Mouse (Mus musculus): Measurements from ENCODE around the gene 2510009E07Rik.

The 2510009E07Rik gene

DNA sequence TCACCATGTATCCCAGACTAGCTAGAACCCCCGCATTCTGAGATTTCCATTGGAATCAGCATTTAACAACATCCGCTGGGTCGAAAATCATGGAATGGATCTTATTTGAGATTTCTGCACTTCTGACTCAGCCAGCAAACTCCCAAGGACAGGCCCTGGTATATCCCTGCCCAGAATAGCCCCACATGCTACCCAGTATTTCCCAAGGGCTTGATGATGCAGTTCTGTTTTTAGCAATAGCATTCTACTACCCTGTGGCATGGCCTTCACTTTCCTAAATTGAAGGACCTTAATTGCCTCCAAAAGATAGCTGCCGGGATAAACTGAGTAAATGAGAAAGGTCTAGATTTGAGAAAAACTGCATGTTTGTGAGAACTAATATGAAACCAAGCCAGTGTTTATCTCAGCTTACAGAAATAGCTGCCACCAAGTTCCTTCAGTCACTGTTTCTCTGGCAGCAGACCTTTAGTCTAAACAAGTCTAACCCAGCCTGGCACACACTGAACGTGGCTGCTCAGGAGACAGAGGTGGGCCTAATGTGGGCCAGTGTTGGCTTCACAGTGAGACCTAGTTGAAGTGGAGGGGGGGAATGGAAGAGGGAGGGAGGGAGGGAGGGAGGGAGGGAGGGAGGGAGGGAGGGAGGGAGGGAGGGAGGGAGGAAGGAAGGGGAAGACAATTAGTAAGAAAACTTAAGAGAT, 58.2 kb downstream of the 2510009E07Rik start:
- DNase-seq (ENCODE audit: low spot score in 2 of 2), result no peak

DNA sequence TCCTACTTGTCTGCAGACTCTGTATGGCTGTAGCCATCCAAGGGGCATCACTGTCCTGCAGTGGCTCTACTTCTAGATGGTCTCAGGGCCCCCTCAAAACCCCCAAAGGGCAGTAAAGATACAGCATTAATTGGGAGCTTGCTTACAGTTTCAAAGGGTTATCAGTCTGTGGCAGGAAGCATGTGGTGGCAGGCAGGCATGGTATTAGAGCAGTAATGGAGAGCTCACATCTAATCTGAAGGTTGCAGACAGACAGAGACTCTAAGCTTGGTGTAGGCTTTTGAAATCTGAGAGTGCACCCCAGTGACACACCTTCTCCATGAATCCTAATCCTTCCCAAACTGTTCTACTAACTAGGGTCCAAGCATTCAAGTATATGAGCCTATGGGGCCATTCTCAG, 60.0 kb downstream of the 2510009E07Rik start:
- no peak for DNase-seq (ENCODE audit: low spot score in 2 of 2)

- DNase-seq (ENCODE audit: low spot score in 2 of 2), result no peak
Observed at GRCm38 (mm10) chr16:21631815-21632222, 62.6 kb downstream of the 2510009E07Rik start.

- no peak for DNase-seq (ENCODE audit: low spot score in 2 of 2)
Observed at GRCm38 (mm10) chr16:21630614-21631013, 63.9 kb downstream of the 2510009E07Rik start.

DNA sequence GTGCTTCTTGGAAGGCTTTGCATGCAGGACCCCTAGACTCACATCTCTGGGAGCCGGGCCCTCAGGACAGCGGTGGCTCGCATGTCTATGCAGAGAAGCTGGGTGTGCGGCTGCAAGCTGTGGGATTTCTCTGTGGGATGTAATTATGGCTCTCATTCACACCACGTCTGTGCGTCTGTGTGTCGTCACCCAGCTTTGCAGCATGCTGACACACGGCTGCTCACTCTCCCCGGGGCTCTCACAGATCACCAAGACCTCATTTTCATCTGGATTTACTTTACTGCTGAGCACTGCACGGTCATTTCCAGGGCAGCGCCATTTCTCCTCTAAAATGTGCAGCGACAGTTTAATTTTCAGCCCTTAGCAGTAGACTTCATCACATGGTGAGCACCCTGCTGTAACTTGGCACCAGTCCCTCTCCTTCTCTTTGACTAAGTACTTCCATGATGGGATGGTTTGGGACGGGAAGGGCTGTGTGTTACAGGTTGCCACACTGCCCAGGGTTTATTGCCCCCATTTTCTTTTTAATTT, 66.3 kb downstream of the 2510009E07Rik start:
- no peak for DNase-seq (ENCODE audit: low spot score in 2 of 2)

DNA sequence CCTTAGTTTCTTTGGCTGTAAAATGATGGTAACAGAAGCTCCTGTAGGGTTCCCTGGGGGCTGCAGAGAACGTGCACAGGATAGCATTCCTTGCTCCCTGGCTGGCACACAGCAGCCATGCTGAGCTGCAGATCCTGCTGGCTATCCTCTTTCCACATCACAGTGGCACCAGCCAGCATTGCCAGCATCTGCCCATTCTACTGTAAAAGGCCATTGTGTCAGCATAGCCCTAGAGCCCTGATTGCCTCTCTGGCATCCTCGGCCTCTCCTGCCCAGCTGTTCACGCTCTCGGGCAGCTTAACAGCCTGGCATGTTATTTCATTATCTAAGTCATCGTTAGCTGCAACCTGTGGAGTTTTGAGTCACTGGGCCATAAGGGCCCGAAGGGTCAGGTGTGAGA, 67.2 kb downstream of the 2510009E07Rik start:
- DNase-seq (ENCODE audit: low spot score in 2 of 2), result no peak

DNA sequence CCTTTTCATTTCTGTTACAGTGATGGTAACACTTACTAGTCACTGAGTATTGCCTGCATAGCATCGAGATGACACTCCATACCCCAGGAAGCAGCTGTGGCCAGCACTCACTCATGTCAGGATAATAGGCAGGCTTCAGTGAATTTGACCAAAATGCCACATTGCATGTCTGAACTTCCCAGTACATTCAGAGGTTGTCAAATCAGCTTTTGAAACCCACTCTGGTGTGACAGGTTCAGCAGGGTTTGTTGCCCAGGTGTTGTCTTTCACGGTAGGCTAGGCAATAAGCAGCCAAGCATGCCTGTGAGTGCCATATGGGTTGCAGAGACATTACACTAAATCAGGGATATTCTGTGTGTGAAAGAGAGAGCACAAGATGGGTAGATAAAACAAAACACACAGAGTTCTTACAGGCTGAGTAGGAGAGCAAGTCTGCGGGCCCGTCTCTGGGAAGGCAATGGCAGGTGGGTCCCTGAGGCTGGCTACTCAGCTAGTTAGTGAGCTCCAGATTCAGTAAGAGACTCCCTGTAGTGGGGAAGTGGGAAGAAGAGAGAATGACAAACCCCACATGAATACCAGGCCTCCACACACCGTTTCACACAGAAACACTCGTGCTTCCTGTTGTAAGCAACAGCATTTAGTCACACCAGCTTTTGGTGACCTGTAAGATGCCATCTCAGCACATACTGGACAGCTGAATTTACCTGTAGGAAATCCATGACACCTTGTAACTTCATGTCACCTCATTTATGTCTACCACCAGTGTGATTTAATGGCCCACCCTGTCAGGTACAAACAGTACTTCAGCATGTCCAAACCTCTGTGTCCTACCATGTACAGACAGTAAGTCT, 68.5 kb downstream of the 2510009E07Rik start:
- DNase-seq (ENCODE audit: low spot score in 2 of 2), result no peak

GRCm38 (mm10) chr16:21620630-21621029, 73.8 kb downstream of the 2510009E07Rik start:
- no peak for DNase-seq (ENCODE audit: low spot score in 2 of 2)

DNA sequence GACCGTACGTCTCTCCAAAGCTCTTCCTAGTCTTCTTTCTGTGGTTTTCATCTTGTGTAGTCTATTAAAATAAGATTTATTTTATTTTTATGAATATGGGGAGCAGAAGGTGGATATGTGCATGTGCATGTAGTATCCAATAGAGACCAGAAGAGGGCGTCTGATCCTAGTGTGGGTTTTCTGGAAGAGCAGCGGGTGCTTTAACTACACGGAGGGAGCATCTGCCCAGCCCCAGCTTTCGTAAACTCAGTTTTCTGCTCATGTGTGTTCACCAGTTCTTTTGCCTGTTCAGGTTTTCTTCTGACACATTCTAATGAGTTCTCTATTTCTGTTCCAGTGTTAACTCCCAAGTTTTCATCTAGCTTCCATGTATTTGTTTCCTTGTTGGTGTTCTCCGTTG, 78.7 kb downstream of the 2510009E07Rik start:
- DNase-seq (ENCODE audit: low spot score in 2 of 2), result no peak

- no peak for DNase-seq (ENCODE audit: low spot score in 2 of 2)
Observed at GRCm38 (mm10) chr16:21610473-21610872, 84.0 kb downstream of the 2510009E07Rik start.

GRCm38 (mm10) chr16:21608176-21608865, 86.1 kb downstream of the 2510009E07Rik start:
- DNase-seq (ENCODE audit: low spot score in 2 of 2), result no peak

GRCm38 (mm10) chr16:21607651-21608040, 86.8 kb downstream of the 2510009E07Rik start:
- DNase-seq (ENCODE audit: low spot score in 2 of 2), result no peak

- no peak for DNase-seq (ENCODE audit: low spot score in 2 of 2)
Observed at GRCm38 (mm10) chr16:21607021-21607650, 87.3 kb downstream of the 2510009E07Rik start.

- no peak for DNase-seq (ENCODE audit: low spot score in 2 of 2)
Observed at GRCm38 (mm10) chr16:21606249-21607020, 88.0 kb downstream of the 2510009E07Rik start.

- DNase-seq (ENCODE audit: low spot score in 2 of 2), result no peak
Observed at GRCm38 (mm10) chr16:21604354-21604753, 90.1 kb downstream of the 2510009E07Rik start.
